Mouse (Mus musculus) left cerebral cortex, postnatal 4 days (tissue): Measurements from ENCODE around the gene Sipa1l1. TPM values are rescaled to one million over a fixed set of nuclear protein-coding genes. Genes with fewer than 3 reads are reported as not detected.

Experiments used
- DNase-seq: peaks from one replicate; pipeline ENCODE4 v3.0.0-alpha.2; 2022
- intact Hi-C: fragments of 180-260 bp; cut with DNase I; formaldehyde crosslinking; loops from one replicate; pipeline ENCODE4 v1.15.1; 2025
- total RNA-seq, 2 experiments: library from RNA; stranded (reverse); gene quantifications; 2 replicates each; pipeline ENCODE4 v1.2.3; 2021

The Sipa1l1 gene
- total RNA-seq, 2 experiments from 2014 or later: 76.5 to 80.0 TPM

DNA sequence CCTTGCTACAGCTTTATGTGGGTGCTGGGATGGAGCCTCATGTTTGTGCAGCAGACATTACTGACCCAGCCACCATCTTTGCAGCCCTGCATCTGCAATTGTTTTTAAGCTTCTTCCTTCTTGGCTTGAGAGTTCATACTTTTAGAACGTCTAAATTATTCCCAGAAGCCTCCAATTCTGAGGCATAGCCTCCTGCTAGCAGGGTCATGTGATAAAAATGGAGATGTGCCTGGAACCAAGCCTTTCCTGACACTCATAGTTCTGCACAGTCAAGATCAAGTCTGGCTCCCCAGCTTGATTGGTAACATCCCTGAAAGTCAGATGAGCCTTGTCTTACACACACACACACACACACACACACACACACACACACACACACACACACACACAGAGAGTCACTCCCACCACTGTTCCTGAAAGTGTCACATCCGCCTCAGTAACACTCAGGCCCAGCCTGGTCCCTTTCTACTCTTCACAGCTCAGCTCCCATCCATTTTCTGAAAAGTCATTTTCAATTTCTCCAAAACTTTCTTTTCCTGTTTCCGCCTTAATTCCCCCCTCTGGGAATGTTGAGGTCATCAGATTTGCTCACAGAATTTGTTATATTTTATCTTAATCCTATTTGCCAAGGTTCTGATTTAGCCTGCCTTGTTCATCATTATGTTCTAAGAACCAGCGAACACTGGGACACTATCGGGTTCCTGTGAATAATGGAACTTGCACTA is 238.6 kb downstream of the Sipa1l1 start:
- intact Hi-C loops: no loop called here

DNA sequence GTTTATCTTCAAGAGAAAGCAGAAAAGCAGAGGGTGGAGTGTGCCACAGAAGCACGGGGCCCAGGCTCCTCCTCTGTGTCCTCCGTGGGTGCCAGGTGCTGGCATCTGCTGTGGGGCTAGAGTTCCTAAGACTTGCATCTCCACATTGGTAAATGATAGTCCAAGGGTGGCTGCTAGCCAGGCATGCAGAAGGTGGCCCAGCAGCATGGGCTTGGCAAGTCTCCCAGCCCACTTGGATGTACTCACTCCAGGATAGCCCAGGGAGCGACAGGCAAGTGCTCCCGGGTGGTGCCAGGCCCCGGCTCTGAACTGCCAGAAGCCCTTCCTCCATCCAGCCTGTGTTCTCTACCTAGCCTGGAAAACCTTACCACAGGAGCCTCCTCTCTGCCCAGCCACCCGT is 239.4 kb downstream of the Sipa1l1 start:
- peak; percentile 87 for DNase-seq

More for the DNA sequence above, 238.6 kb downstream of the Sipa1l1 start:
- DNase-seq: no peak

DNA sequence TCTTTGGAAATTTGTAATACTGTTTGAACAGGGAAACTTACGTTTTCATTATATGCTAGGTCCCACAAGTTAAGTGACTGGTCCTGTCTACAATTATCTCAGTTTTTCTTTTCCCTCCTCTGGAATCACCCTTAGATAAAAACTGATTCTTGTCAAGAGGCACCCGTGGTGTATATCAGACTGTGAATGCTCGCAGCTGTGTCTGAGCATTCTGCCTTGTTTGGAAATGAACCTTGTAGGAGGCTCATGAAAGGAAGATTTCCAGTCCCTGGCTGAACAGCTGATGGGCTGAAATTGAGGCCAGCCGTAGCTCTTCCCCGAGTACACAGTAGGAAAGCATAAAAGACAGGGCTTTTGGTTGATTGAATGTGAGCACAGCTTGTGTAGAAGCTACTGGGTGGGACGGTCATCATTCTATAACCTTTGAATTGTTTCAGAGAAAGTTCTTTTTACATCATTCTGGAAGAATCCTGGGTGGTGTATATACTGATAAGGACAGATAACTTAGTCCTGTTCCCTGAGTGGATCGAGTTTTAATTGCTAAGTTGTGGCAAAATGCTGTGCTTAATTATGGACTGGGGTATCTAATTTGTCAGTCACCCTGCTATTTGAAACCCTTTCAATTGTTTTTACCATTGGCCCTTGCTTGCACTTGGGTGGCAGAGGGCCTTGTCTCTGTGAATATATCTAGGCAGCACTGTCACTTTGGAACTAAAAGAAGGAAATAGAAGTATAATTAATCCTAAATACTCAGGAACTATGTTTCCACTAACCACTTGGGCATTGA is 240.8 kb downstream of the Sipa1l1 start:
- DNase-seq: no peak
- intact Hi-C loops: no loop called here

More for the DNA sequence above, 239.4 kb downstream of the Sipa1l1 start:
- intact Hi-C loops: no loop called here

DNA sequence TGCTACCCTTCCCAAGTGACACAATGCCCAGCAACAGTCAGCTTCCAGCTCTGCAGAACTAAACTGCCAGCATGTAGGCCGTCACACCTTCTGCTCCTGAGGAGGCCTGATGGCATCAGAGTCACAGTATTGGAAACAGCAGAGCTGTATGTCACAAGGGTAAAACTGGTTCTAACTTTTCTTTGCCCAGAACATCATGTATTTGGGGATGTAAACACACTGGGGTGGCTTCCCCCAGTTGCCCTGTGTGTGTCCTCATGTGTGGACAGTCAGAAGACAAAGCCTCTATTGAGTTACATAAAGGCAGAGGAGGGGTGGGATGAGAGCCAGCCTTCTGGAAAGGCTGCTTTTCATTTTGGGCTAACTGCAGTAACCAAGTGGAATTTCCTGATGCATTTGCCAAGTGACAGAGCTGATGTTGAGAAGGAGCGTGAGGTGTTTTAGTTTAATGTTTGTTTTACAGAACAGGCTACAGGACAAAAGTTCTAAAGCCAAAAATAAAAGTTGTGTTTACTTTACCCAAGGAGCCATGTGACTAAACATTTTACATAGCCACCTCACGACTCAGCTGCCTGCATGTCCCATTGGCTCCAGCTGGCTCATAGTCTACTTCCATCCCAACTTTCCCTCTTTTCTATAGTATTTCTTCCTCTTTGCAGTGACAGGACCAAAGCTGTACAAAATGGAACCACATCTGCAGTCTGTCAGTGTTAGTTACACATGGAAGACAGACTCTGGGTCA is 243.3 kb downstream of the Sipa1l1 start:
- peak; percentile 60 for DNase-seq
- intact Hi-C loops: no loop called here

DNA sequence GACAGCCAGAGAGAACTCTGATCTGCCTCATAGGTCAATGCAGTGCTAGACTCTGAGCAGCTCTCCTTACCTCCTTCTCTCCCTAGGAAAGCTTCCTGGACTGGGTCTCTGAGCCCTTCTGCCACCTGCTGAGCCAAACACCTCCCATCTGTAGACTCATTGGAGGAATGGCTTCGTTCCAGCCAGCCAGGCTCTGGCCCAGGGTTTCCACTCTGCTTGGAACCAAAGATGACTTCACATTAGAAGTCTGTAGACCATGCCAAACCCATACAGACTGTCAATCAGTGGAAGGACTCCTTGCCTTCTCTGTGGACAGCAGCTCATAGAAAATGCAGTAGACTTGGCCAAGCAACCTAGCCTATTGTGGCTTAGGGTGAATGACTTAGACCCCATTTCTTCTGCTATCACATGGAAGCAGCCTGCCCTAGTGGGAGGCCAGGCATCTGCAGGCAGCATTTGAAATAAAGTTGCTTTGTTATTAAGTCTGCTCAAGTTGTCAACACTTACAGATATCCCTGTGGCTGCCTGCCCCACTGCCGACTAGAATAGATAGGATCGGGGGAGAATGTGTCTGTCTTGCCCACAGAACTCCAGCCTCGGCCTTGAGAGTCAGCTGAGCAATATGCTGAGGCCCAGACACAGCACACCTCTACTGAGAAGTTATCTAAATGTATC is 246.7 kb downstream of the Sipa1l1 start:
- intact Hi-C loops: no loop called here
- DNase-seq: peak; percentile 88

DNA sequence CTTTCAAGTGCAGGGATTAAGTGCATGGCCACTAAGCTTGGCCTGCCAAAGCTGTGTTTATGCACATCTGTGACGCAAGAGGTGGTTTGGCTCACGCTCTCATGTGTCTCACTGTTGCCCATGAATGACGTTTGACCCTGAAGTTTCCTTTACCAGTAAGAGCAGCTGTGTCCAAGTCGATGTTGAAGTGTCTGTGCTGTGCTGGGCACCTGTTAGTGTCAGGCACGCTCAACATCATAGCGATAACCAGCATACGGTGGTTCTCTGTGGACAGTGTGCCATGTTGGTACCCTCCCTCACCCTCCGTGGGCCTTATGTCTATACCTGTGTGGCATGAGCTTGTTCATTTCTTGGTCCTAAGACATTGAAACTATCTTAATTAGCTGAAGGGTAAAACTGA is 249.9 kb downstream of the Sipa1l1 start:
- intact Hi-C loops: no loop called here
- DNase-seq: no peak

DNA sequence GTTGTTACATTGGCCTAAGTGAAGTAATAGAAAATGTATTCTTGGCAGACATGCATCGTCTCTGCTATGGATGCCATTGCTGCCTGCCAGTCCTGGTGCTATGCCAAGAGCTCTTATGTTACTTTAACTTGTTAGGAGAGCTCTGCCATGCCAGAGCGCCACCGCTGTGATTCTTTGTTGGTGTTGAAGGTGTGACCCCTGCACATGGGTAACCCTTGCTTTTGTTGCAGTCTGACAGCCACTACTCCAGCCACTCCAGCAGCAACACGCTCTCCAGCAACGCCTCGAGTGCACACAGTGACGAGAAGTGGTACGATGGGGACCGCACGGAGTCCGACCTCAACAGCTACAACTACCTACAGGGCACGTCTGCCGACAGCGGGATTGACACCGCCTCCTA is 255.7 kb downstream of the Sipa1l1 start:
- intact Hi-C loops: no loop called here
- no peak for DNase-seq

DNA sequence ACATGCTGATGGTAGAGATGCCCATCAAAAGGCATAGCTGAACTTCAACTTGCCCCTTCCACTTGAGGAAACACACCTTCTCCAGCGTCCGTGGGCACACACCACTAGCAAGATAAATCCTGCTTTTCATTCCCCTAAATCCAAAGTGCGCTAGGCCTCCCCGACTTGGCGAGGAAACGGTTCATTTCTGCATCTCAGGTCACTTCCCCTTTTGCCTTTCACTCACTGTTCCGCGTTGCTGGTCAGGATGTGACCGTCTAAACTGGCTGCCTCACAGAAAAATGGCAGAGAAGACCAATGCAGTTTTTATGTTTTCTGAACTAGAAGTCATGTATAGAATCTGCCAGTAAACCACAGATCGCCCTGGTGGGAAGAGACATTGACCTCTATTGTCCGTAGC is 256.7 kb downstream of the Sipa1l1 start:
- intact Hi-C loops: no loop called here

DNA sequence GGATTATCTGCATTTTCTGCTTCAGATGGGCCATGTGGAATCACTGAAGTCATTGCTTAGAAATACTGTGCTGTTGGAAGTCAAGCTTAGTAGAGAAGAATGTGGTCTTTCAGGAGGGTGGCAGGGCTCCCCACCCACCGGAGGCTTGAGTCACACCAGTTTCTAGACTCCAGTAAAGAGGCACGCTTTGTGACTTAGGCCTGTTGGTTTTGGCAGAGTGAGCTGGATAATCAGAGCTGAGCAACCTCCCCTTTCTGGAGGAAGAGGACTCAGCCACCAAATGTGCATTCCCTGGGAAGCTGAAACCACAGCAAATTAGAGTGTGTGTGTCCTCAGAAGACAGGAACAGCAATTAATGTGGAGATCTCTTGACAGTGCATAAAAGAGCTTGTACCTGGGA is 258.3 kb downstream of the Sipa1l1 start:
- intact Hi-C loops: no loop called here
- DNase-seq: no peak

More for the DNA sequence above, 256.7 kb downstream of the Sipa1l1 start:
- no peak for DNase-seq

DNA sequence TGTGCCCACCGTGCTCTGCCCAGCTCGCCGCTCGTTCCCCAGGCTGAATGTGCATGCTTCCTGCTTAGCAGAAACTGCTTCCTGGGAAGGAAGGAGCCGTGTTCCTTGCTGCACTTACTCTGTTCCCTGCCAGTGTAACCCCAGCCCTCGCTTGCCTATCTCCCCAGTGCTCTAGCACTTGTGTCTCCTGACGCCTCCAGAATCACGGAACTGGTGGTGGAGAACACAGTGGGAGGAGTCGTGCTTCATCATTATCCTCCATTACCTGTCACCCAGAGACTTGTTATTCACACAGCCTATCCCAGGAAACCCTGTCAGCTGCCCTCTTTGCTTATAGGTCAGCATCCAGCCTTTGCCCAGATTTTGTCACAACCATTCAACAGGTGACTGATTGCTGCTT is 259.3 kb downstream of the Sipa1l1 start:
- DNase-seq: no peak
- intact Hi-C loops: no loop called here

DNA sequence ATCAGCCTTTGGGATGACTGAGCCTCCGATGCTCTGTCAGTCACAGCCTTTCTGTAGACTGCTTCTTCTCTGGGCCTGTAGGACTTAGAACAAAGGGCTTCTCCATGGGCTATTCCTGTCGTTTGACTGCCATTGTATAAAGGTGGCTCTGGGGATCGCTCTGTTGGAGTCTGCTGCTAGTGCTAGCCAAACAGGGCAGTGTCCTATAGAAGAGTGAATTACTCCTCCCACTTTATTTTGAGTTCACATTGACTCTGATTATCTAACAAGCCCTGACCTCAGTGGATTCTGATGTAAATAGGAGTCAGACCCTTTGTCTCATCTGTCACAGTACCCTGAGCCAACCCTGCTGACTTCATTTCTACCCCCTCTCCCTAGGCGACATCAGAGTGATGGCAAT is 264.2 kb downstream of the Sipa1l1 start:
- DNase-seq: no peak
- intact Hi-C loops: no loop called here

DNA sequence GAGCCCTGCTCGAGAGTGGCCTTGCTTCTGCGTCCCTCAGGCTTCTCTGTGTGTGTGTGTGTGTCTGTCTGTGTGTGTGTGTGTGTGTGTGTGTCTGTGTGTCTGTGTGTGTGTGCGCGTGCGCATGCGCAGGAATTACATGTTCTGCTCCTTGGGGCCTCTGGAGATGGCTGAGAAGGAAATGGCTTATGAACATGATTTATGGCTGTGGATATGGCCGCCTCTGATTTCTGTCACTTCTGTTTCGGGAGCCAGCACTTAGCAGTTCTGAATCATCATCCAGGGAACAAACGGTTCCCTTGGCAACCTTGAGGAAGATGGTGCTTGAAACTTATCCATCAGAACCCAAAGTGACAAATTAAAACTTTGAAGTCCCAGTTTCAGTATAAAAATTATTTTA is 265.5 kb downstream of the Sipa1l1 start:
- DNase-seq: no peak
- intact Hi-C loops: no loop called here

DNA sequence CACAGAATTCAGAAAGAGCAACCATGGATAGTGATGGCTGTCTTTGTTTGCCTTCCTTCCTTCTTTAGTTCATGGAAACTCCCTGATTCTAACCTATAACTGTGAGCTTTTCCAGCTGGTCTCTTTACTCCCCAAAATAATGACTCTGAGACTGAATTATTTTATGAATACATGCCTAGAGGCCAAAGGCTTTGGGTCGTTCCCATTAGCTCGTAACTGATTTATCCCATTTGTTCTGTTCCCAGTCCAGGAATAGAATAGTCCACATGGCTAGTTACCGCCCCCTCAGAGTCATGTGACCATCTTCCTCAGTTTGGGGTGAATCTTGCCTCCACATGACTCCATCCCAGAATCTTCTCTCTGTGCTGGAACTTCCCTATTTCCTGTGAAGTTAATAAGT is 272.4 kb downstream of the Sipa1l1 start:
- intact Hi-C loops: no loop called here
- DNase-seq: no peak

DNA sequence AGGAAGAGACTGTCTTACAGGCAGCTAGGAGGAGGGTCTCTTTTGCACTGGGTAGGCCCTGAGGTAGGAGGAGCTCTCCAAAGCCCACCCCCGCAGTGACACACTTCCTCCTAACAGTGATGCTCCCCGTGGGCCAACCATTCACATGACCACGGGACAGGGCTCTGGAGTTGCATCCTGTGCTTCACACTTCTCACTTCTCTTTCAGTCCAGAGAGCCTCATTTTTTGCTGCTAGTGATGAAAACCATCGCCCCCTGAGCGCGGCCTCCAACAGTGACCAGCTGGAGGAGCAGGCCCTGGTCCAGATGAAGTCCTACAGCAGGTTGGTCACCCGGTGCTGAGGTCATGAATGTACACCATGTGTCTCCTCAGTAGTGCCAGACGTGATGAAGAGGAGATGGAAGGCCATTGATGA is 277.5 kb downstream of the Sipa1l1 start:
- no peak for DNase-seq
- intact Hi-C loops: no loop called here

DNA sequence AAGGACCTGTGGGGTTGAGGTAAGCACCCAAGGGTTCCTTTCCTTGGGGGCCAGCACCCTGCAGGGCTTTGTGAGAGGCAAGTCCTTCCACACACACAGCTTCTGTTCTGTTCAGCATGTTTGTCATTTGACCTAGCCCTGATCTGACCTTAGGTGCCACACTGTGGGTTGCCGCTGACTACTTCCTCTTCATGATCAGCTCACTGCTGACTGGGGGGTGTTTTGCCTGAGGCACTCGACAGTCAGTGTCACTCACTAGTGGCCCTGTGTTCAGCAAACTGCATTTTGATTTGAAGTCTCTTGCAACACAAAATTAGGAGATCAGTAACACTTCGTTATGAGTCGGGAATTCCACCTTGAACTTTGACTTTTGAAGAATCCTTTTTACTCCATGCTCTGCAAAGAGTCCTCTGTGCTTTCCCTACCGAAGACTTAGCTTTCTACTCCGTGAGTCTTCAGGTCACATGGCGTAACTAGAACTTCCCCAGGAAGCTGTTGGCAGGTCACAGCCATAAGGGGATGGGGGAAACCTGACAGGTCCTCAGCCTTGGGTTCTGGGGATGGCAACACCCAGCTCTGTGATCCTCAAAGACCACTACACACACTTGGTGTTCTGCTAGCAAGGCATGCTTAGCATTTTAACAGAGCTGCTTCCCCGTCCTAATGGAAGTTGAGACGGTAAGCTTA is 279.2 kb downstream of the Sipa1l1 start:
- no peak for DNase-seq
- intact Hi-C loops: no loop called here

DNA sequence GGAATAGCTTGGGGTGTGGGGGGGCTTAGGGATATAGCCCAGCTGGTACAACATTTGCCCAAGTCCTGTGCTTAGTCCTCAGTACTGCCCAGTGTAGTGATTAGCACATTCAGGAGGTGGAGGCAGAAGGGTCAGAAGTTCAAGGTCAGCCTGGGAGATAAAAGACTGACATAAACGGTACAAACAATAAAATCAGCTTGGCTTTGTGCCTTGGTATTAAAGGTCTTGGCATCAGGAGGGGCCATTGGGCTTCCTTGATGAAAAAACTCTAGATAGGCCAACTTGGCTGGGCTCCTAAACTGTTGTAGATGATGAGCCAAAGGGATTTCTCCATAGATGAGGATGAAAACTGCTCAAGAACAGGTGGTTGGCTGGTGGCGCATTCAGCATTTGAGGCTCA is 283.3 kb downstream of the Sipa1l1 start:
- no peak for DNase-seq
- intact Hi-C loops: no loop called here

DNA sequence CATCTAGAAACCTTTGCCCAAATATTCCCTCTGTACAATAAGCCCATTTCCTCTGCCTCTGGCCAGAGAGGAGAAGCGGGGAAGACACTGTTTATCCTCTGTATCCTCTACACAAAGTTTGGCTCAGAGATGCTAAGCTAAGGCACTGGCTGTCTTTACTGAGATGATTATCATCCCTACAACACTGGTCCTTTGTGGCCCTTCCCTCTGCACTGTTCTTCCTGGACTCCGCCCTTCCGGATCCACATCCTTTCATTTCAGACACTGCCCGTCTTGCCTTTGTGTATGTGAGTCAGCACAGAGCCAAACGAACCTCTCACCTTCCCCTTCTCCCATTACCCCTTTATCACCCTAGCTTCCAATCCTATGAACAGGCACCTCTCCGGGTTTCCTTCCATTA is 285.3 kb downstream of the Sipa1l1 start:
- no peak for DNase-seq
- intact Hi-C loops: no loop called here

DNA sequence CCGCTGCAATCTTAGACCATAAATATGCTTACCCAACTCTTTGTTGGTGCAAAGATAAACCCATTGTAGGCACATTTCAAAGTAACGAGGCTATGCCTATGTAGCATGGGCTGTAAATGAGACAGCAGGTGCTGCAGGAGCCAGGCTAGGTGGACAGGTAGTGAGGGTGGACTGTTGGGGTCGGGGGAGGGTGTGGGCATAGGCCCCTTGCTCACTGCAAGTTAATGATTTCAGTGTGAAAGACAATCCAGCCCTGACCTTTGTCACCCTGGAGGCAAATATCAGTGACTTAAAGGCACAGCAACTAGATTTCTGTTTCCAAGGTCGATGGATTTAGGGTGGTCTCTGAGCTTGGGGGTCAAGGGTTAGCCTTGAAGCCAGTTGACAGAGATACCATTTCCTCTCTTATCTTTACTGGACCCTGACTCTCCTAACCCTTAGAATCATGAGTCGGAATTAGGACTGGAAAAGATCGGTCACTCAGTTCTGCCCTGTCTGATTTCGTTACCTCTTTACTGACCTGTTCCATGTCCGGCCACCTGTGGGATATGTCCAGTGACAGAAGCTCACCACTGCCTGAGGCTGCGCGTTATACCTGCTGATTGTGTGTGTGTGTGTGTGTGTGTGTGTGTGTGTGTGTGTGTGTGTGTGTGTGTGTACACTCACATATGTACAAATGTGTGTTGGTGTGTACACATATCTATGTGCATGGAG is 286.7 kb downstream of the Sipa1l1 start:
- no peak for DNase-seq
- intact Hi-C loops: no loop called here

DNA sequence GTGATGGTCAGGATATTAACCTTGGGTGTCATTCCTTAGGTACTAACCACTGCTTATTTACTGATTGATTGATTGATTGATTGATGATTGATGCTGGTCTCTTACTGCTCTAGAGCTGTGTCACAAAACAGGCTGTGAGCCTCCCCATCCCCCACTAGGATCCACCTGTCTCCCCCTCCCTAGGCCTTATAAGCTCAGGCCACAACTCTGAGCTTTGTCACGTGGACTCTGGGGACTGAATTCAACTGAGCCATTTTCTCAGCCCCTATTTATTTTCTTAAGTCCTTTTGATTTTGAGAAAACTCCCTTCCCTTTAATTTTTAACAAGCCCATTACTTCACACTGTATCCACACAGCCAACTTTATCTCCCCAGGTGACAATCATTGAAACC is 287.3 kb downstream of the Sipa1l1 start:
- intact Hi-C loops: no loop called here
- DNase-seq: no peak

DNA sequence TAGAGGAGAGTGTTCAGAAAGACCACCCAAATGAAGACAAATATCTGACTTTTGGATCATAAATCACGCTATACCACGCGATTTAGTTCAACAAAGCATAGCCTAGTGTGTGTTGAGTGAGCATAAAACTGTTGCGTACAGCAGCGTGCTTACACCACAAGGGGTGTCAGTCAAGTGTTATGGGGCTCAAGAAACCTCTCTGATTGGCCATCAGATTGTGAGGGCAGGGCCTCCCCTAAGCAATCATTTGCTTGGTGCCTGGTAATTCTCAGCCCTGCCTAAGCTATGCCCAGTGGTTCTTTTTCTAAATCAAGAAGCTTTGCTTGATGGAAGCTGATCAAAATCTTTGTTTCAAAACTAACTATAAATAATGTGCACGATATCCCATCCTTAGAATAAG is 288.5 kb downstream of the Sipa1l1 start:
- intact Hi-C loops: no loop called here

More for the DNA sequence above, 288.5 kb downstream of the Sipa1l1 start:
- no peak for DNase-seq
